Mouse (Mus musculus) forebrain, embryonic 10.5 days (tissue): Measurements from ENCODE around the gene Mei1. TPM values are rescaled to one million over a fixed set of nuclear protein-coding genes. Genes with fewer than 3 reads are reported as not detected.

Experiments
- DNase-seq: peaks from one replicate; pipeline ENCODE4 v3.0.0-alpha.2; 2017; ENCODE audit warnings: low spot score; ENCODE audit errors: extremely low spot score
- H3K27ac ChIP-seq: fragments of 300-500 bp; sonication (generic); 2 replicates; pipeline ENCODE4 v1.5.1; 2016; ENCODE audit warnings: mild to moderate bottlenecking
- H3K27me3 ChIP-seq: fragments of 300-500 bp; sonication (generic); 2 replicates; pipeline ENCODE4 v1.6.1; 2016; ENCODE audit warnings: mild to moderate bottlenecking; ENCODE audit not compliant: poor library complexity, severe bottlenecking
- H3K36me3 ChIP-seq: fragments of 300-500 bp; sonication (generic); replicated peaks from 2 replicates; pipeline ENCODE4 v1.6.1; 2016; ENCODE audit warnings: mild to moderate bottlenecking, moderate library complexity
- H3K4me1 ChIP-seq: fragments of 300-500 bp; sonication (generic); 2 replicates; pipeline ENCODE4 v1.6.1; 2016
- H3K4me3 ChIP-seq: fragments of 300-500 bp; sonication (generic); 2 replicates; pipeline ENCODE4 v1.5.1; 2016; ENCODE audit warnings: mild to moderate bottlenecking, moderate library complexity
- H3K9me3 ChIP-seq: fragments of 300-500 bp; sonication (generic); 2 replicates; pipeline ENCODE4 v1.6.1; 2016; ENCODE audit warnings: mild to moderate bottlenecking, moderate library complexity
- WGBS: fragments of 180-500 bp; shearing (Covaris S2); methylation state at CpG from one replicate; pipeline ENCODE4 v1.1.7; 2016; 5-methylcytosine and 5-hydroxymethylcytosine counted together
- polyA plus RNA-seq: library from polyadenylated mRNA; unstranded; fragments of >200 nt; fragmentation: Nextera tagmentation; extraction: Ambion mirVana; gene quantifications from 2 replicates; pipeline ENCODE4 v1.2.1, GENCODE M21; 2016

Gene Mei1
- polyA plus RNA-seq, 1 experiment from 2014 or later: 0.11 TPM

GRCm38 (mm10) chr15:82047080-82047883, 22.5 kb upstream of the Mei1 start, which contains the start of gene Snu13:
Gene Snu13 (minus strand): TSS chr15:82047598.
- H3K4me1 ChIP-seq: peaks cover 18% of the 10 kb centered on the region
- under 1% methylated on average over 74 of the region's 74 CpGs for WGBS
- peak within 1 kb of the TSS; percentile 100 for H3K4me3 ChIP-seq
- peak within 1 kb of the TSS; percentile 93 for H3K27ac ChIP-seq
- H3K27me3 ChIP-seq: no peaks in the 10 kb centered on the region
- H3K9me3 ChIP-seq: no peaks in the 10 kb centered on the region
- DNase-seq: peak; percentile 89
- peaks cover 26% of the 10 kb centered on the region for H3K36me3 ChIP-seq

GRCm38 (mm10) chr15:82052544-82052943, 17.3 kb upstream of the Mei1 start:
- Histone ChIP-seq H3K36me3 (no peaks in the 10 kb centered on the region), H3K27me3 (no peaks in the 10 kb centered on the region), H3K4me1 (peaks cover 5% of the 10 kb centered on the region), H3K9me3 (no peaks in the 10 kb centered on the region), H3K4me3 (no peak overlapping the region), H3K27ac (no peak overlapping the region)
- 77% methylated on average over 5 of the region's 5 CpGs for WGBS
- DNase-seq: no peak

- WGBS: 88% methylated on average over 1 of the region's 1 CpGs
Observed at GRCm38 (mm10) chr15:82058719-82059201, 11.0 kb upstream of the Mei1 start, which contains the start of gene 4930407I10Rik. Gene 4930407I10Rik (plus strand): TSS chr15:82059151.

GRCm38 (mm10) chr15:82063909-82064308, 5.9 kb upstream of the Mei1 start:
- H3K36me3 ChIP-seq: no peaks in the 10 kb centered on the region
- no peak overlapping the region for H3K27ac ChIP-seq
- no peaks in the 10 kb centered on the region for H3K4me1 ChIP-seq
- DNase-seq: no peak
- H3K9me3 ChIP-seq: no peaks in the 10 kb centered on the region
- 73% methylated on average over 14 of the region's 14 CpGs for WGBS
- H3K4me3 ChIP-seq: no peak overlapping the region
- peaks cover 57% of the 10 kb centered on the region for H3K27me3 ChIP-seq

More at GRCm38 (mm10) chr15:82058719-82059201, 11.0 kb upstream of the Mei1 start, which contains the start of gene 4930407I10Rik:
- peaks cover 17% of the 10 kb centered on the region for H3K27me3 ChIP-seq
- H3K9me3 ChIP-seq: no peaks in the 10 kb centered on the region
- no peaks in the 10 kb centered on the region for H3K4me1 ChIP-seq
- H3K36me3 ChIP-seq: no peaks in the 10 kb centered on the region
- DNase-seq: no peak
- no peak within 1 kb of the TSS for H3K4me3 ChIP-seq
- no peak within 1 kb of the TSS for H3K27ac ChIP-seq

GRCm38 (mm10) chr15:82065511-82065910, 4.3 kb upstream of the Mei1 start:
- no peaks in the 10 kb centered on the region for H3K36me3 ChIP-seq
- H3K4me1 ChIP-seq: peaks cover 6% of the 10 kb centered on the region
- 0 out of 2 replicates have a peak overlapping the region, but pooled peaks have one; percentile 40 for H3K27ac ChIP-seq
- peaks cover 10% of the 10 kb centered on the region for H3K9me3 ChIP-seq
- H3K27me3 ChIP-seq: peaks cover 73% of the 10 kb centered on the region
- no peak overlapping the region for H3K4me3 ChIP-seq
- 26% methylated on average over 7 of the region's 7 CpGs for WGBS
- peak; percentile 60 for DNase-seq

- DNase-seq: no peak
- H3K27ac ChIP-seq: no peak overlapping the region
- H3K9me3 ChIP-seq: peaks cover 10% of the 10 kb centered on the region
- peaks cover 6% of the 10 kb centered on the region for H3K4me1 ChIP-seq
- H3K4me3 ChIP-seq: no peak overlapping the region
- H3K36me3 ChIP-seq: no peaks in the 10 kb centered on the region
- peaks cover 49% of the 10 kb centered on the region for H3K27me3 ChIP-seq
- WGBS: 91% methylated on average over 26 of the region's 26 CpGs
Observed at GRCm38 (mm10) chr15:82071816-82072469, 2.1 kb downstream of the Mei1 start.

GRCm38 (mm10) chr15:82073490-82073889, 3.7 kb downstream of the Mei1 start:
- H3K36me3 ChIP-seq: no peaks in the 10 kb centered on the region
- DNase-seq: no peak
- peaks cover 10% of the 10 kb centered on the region for H3K9me3 ChIP-seq
- H3K27ac ChIP-seq: no peak overlapping the region
- H3K4me3 ChIP-seq: no peak overlapping the region
- peaks cover 40% of the 10 kb centered on the region for H3K27me3 ChIP-seq
- 91% methylated on average over 7 of the region's 7 CpGs for WGBS
- H3K4me1 ChIP-seq: peaks cover 6% of the 10 kb centered on the region

GRCm38 (mm10) chr15:82079883-82080282, 10.1 kb downstream of the Mei1 start:
- Histone ChIP-seq H3K27me3 (no peaks in the 10 kb centered on the region; the same call in 1 of the 2 replicates), H3K27ac (no peak overlapping the region), H3K9me3 (no peaks in the 10 kb centered on the region), H3K36me3 (no peaks in the 10 kb centered on the region), H3K4me1 (0 out of 2 replicates have a peak, but pooled peaks cover 6% of the 10 kb centered on the region), H3K4me3 (no peak overlapping the region)
- WGBS: 63% methylated on average over 10 of the region's 10 CpGs
- DNase-seq: no peak

- Histone ChIP-seq H3K4me1 (0 out of 2 replicates have a peak, but pooled peaks cover 6% of the 10 kb centered on the region), H3K36me3 (no peaks in the 10 kb centered on the region), H3K27ac (no peak overlapping the region), H3K27me3 (no peaks in the 10 kb centered on the region; the same call in 1 of the 2 replicates), H3K9me3 (no peaks in the 10 kb centered on the region), H3K4me3 (no peak overlapping the region)
- WGBS: 36% methylated on average over 7 of the region's 7 CpGs
- DNase-seq: peak; percentile 37
Observed at GRCm38 (mm10) chr15:82081161-82081560, 11.4 kb downstream of the Mei1 start.

GRCm38 (mm10) chr15:82085606-82086005, 15.8 kb downstream of the Mei1 start:
- 87% methylated on average over 9 of the region's 9 CpGs for WGBS
- DNase-seq: no peak
- H3K9me3 ChIP-seq: no peaks in the 10 kb centered on the region

GRCm38 (mm10) chr15:82086131-82086530, 16.3 kb downstream of the Mei1 start:
- 0 out of 2 replicates have a peak, but pooled peaks cover 8% of the 10 kb centered on the region for H3K4me1 ChIP-seq
- WGBS: 87% methylated on average over 12 of the region's 12 CpGs

More at GRCm38 (mm10) chr15:82085606-82086005, 15.8 kb downstream of the Mei1 start:
- Histone ChIP-seq H3K4me3 (no peak overlapping the region), H3K36me3 (no peaks in the 10 kb centered on the region), H3K27ac (no peak overlapping the region), H3K4me1 (0 out of 2 replicates have a peak, but pooled peaks cover 12% of the 10 kb centered on the region), H3K27me3 (no peaks in the 10 kb centered on the region)

GRCm38 (mm10) chr15:82087266-82087665, 17.5 kb downstream of the Mei1 start:
- Histone ChIP-seq H3K4me3 (no peak overlapping the region), H3K9me3 (no peaks in the 10 kb centered on the region), H3K27me3 (no peaks in the 10 kb centered on the region), H3K4me1 (0 out of 2 replicates have a peak, but pooled peaks cover 5% of the 10 kb centered on the region), H3K27ac (no peak overlapping the region), H3K36me3 (no peaks in the 10 kb centered on the region)
- peak; percentile 17 for DNase-seq
- 11% methylated on average over 10 of the region's 10 CpGs for WGBS

More at GRCm38 (mm10) chr15:82086131-82086530, 16.3 kb downstream of the Mei1 start:
- no peaks in the 10 kb centered on the region for H3K9me3 ChIP-seq
- no peaks in the 10 kb centered on the region for H3K27me3 ChIP-seq
- H3K36me3 ChIP-seq: no peaks in the 10 kb centered on the region
- H3K4me3 ChIP-seq: no peak overlapping the region
- H3K27ac ChIP-seq: no peak overlapping the region
- no peak for DNase-seq
